Mouse (Mus musculus) cerebellum, adult (tissue): Measurements from ENCODE around the gene Nrp2.

Experiments
- ATAC-seq: cut with Nextera tagmentation; 2 replicates; pipeline ENCODE4 v1.9.2; 2017; ENCODE audit warnings: mild to moderate bottlenecking, moderate library complexity, mixed read lengths; ENCODE audit not compliant: insufficient number of reproducible peaks, low FRiP score, low TSS enrichment

The Nrp2 gene

DNA sequence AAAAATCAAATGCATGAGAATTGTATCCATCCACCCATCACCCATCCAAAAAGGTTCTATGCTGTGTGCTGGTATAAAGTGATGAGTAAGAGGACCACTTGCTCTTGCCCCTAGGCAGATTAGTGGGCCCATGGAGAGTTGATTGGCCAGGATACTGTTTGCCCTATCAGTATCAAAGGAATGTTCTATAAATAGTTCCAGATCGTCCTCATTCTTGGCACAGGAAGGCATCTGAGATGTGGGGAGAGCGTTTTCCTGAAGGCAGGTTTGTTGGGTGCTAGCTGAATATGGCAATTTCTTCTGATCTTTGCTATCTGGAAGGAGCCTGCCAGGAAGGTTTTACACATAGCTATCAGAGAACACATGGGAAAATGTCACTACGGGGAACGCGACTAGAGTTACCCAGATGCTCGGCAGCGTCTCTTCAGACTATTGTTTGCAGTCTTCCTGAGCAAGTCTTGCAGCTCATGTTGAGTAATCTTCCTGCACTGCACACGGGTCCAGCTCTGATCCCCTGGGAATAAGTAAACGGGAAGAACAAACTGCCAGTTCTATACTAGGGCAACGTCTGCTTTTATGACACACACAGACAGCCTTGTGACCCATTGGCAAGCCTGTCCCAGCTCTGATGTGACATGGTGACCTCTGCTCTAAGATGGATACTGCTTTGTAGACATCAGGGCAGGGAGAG lies 44.5 kb downstream of the Nrp2 start:
- no peak for ATAC-seq

DNA sequence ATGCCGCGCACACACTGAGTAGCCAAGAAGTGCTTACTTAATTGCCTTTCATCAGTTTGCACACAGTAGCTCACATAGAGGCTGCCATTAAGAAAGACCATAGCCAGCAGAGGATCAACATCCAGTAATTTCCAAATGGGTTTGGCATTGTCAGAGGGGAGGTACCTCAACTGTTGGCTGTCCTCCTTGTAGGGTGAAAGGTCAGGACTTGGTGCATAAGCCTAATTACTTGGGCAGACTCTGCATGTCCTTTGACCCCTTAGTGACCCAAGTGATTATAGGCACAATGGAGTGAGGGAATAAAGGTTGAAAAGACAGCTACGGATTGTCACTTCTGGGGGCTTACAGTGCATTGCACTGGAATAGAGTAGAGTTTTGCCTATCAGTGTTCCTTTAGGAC lies 45.3 kb downstream of the Nrp2 start:
- no peak for ATAC-seq

DNA sequence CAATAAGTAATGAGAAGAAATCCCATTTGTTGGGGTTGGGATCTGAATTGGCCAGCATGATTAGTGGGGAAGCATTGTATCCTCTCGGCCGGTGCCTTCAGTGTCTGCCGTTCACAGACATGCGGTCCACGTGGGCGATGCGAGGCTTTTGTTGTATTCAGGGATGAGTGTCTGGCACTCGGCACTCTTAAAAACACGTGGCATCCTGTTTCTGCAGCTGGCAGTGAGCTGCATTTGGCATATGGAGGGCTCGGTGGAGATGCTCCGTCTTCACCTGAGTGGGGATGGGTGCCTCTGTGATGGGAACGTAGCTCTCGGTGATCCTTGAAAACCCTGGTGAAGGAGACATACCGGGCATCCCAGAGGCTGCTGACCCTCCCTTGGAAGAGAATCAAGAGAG lies 46.6 kb downstream of the Nrp2 start:
- no peak for ATAC-seq

DNA sequence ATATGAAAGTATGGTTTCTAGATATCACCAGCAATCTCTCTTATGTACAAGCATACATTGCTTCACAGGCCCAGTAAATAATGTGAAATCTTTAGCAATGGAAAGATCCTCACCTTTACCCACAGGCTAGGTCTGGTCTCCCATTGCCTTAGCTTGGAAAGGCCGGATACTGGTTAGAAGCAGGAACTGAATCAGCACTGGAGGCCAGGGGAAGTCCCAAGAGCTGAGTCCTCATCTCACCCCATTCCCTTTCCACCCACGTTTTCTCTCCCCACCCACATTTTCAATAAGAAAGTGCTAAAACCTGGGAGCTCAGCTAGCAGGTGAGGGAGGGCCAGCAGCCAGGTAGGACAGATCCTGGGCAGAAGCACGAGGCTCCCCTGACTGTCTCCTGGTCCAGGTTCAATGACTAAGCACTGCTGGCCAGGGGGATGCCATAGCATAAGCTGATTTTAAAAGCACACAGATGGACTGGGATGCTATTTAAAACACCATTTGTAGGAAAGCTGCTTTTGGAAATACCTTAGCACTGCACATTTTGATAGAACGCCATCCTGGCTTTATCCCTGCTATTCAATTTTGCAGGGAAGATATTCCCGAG lies 47.4 kb downstream of the Nrp2 start:
- ATAC-seq, result peak; percentile 33; the same call in 1 of the 2 replicates

DNA sequence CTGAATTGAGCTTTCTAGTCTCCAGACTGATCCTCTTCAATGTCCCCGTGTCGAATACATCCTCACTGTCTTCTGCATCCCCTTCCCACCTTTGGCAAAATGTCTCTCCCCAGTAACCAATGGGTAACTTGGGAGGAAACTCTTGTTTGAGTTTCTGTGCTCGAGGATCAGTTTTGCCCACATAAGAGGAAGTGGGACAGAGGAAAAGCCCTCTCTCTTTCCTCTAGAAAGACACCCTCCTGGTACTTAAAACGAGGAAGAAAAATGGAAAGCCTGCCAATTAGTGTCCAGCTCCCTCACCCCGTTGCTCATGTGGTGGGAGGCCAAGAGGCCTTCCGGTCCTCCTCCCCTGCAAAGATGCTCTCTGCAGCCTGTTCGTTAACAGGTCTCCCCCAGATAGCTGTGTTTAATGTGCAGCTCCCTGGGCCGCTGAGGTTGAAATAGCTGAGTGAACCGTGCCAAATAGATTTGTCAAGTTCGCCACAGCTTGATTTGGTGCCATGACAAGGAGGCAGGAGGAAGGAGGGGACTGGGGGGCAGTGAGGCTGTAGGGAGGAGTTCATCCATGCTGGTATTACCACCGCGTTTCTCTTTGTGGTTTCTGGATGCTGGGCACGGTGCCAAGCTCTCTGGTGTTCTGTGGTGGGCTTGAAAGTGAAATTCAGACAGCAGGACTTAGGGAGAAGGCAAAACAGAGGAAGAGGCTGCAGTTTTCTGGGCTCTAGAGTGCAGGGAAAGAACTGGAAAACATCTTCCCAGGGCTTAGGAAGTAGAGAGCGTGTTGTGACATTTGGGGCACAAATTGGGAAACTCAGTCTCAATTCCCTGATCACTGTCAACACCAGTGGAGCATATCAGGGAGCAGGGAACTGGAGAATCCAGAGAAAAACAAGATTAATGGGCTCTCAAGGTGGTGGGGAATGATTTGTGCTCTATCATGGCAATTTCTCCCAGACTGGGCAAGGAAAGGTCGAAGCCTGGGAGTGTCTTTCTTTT lies 48.2 kb downstream of the Nrp2 start:
- peak; percentile 7; the same call in 1 of the 2 replicates for ATAC-seq

DNA sequence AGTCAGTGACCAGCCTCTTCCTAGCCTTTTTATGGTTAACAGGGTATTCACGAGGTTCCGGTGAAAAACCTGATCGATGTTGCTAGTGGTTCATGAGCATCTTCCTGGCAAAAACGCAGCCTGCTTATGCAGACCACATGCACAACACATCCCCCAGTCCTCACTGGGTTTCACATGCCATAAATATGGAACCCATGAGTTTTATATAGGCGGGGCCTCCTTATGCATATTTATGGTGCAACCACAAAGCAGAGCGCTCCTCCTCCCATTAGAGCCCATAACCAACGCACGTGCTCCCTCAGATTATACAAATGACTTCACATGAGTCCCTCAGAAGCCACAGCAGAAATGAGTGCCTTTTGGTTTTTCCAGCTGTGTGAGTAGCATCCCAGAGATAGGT lies 49.0 kb downstream of the Nrp2 start:
- no peak for ATAC-seq

DNA sequence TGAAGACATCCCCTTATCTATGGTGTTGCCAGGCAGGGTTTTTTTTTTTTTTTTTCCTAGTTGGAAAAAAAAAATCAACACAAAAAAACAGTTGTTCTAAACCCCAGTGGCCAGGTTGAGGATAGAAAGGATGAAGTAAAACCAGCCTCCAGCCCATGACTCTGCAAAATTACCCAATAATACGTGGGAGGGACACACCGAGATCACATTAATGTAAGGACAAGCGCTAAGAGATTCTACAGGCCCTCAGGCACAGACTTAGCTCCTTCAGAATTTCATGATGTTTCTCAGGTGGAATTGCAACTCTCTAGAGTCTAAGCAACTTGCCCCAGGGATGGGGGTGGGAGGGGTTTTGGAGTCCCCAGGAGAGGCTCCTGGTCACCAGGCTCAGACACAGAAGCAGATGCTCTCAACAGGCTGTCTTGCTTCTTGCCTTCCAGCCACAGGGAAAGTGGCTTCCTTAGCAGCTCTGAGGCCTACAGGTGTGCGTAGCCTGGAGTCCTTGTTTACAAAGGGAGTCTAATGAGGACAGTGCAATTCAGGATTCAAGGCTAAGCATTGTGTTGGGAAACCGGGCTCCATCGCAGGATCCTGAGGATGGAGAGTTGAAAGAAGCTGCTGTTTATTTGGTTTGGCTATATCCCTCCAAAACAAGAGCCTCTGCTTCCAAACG lies 49.7 kb downstream of the Nrp2 start:
- no peak for ATAC-seq

DNA sequence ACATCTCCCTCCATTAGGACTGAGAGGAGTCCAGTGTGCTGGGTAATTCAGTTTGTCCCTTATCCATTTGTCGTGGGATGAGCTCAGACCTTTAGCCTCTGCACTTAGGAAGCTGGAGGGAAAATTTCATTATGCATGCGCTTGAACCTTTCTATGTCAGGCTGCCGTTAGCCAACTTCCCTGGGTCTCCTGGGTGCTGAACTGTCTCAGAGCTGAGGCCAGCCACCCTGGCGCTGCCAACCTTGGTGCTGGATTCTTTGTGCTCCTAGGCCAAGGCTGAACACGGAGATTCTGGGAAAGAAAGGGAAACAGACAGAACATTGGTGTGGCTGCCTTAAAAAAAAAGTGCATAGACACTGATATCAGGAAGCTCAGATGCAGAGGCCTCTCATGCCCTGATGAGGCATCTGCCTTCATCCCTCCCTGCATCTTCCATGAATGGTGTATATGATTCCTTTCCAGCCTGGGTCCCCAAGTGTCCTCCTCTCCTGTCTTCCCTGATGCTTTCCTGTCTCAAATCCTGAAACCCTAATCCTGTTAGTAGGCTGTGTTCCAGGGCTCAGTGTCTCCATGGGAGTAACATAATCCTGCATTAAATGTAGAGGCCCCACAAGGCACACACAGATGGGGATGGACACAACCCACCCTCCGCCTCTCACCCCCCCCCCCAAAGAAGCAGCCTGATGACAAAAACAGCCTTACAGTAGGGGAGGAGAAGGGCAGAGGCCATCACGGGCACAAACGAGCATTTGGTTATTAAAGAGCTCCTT lies 51.2 kb downstream of the Nrp2 start:
- no peak for ATAC-seq

DNA sequence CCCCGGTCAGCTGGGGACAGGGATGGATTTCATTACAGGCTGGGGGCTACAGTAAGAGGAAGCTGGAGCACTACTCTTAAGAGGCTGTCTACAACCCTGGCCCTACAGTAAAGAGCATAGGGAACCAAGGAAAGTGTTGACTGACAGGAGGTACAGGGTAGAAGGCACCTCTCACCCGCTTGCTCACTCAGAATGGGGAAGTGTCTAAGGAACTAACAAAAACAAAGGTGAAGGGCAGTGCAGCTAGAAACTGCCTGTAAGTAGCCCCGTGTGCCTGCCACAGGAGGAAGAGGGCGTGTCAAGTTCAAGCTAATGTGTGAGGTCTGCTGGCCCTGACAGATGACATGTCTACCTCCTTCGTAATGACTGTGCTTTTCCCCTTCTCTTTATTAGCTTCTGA lies 57.0 kb downstream of the Nrp2 start:
- ATAC-seq, result no peak

DNA sequence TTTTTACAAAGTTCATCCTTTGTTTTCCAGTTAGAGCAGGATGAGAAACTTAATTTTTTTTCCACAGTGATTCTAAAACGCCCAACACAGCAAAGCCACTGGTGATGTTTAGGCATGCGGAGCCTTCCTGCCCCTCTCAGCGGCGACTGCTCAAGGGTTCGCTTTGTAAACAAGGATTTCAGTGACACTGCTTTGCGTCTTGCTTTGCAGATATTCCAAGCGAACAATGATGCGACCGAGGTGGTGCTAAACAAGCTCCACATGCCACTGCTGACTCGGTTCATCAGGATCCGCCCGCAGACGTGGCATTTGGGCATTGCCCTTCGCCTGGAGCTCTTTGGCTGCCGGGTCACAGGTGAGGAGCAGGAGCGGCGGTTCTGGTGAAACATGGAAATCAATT lies 57.5 kb downstream of the Nrp2 start:
- ATAC-seq, result no peak

DNA sequence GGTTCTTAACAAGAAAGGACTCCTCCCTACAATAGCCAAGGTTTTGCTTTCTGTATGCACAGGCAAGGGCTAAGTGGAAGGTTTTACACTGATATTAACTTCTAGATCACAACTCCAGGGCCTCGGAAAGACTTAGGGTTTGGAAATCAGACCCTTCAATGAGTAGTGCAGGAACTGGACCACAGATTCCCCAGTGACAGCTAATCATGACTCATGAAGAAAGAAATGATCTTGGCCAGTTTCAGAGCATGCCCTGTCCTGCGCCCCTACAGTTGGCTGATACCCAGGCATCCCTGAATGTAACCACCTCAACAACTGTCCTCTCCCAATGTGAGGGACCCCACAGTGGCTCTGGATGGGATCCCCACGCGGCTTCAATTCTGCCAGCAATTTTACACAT lies 60.7 kb downstream of the Nrp2 start:
- ATAC-seq, result no peak

DNA sequence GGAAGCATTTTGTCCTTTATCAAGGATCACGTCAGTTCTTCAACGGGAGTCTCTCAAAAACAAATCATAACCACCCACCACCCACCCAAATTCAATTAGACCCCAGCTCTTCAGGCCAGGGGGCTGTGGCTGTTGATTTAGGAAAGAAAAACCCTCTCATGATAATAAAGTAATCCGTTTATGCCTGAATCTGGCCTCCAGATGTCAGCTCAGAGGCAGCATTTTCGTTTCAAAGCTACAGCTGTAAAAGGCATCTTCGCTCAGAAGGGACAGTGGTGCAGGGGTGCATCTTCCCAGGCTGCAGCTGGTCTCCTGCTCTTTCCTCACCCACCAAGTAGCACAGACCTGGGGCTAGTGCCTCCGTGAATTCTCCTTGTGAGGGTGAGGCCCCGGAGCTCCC lies 62.1 kb downstream of the Nrp2 start:
- ATAC-seq, result no peak

DNA sequence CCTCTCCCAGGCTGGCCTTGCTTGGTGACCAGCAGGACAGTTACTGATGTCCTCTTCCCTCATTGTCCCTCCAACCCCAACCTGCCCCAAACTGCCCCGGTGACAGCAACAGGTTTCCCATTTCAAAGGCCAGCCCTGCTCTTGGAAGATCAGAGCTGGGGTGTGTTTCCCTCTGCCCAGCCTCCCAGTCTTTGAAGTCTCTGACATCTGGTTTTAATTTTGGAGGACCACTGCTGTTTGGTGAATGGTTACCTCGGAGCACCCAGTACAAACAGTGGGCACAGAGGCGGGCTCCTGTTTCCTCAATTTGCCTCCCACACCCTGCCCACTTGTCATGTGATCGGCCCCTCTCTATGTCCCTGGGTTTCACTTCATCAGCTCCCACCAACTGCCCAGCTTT lies 63.7 kb downstream of the Nrp2 start:
- ATAC-seq, result no peak

DNA sequence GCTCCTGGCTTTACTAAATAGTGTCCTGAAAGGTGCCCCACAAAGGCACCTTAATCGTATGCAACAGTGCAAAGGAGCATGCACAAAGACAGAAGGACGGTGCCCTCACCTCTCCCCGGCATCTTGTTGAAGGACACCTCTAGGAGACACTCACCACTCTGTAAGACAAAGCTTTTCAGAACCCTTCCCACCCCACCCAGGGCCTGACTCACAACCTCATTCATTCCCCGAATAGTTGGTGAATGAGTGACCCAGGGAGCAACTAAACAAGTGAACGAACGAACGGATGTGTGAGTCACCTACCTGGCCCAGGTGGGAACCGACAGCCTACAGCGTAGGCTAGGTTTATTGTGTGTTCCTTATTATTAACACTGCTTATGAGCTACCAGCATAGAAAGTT lies 64.5 kb downstream of the Nrp2 start:
- ATAC-seq, result no peak

DNA sequence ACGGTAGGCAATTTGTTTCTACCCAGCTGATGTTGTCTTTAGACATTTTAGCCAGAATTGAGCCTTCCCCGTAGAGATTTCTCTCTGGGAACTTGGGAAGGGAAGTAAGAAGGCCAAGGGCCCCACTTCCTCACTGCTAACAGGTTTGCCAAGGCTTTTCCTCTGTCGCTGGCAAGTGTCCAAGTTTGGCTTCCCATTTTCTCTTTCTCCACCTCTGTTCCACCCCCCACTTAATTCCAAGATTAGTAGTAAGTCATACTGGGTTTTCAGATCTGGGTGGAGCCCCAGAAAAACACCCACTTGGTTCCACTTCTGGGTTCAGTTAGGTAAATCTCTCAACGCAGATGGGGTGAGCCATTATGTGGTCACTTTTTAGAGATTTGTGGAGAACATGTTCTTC lies 67.5 kb downstream of the Nrp2 start:
- ATAC-seq, result no peak

DNA sequence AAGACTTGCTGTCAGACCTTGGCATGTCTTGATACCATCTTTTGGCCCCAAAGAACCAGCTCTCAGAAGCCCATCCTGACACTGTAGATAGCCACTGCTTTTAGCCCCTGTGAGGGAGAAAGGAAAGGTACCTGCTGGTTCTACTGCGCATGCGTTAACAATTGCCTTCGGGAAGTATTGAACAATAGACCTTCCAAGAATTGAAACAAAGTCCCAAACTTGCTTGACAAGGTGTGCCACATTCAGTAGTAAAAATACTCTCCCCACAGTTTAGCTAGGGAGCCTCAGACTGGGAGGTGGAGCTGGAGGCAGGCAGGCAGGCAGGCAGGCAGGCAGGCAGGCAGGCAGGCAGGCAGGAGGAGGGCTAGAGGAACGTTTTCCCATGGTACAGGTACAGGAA lies 69.3 kb downstream of the Nrp2 start:
- no peak for ATAC-seq

DNA sequence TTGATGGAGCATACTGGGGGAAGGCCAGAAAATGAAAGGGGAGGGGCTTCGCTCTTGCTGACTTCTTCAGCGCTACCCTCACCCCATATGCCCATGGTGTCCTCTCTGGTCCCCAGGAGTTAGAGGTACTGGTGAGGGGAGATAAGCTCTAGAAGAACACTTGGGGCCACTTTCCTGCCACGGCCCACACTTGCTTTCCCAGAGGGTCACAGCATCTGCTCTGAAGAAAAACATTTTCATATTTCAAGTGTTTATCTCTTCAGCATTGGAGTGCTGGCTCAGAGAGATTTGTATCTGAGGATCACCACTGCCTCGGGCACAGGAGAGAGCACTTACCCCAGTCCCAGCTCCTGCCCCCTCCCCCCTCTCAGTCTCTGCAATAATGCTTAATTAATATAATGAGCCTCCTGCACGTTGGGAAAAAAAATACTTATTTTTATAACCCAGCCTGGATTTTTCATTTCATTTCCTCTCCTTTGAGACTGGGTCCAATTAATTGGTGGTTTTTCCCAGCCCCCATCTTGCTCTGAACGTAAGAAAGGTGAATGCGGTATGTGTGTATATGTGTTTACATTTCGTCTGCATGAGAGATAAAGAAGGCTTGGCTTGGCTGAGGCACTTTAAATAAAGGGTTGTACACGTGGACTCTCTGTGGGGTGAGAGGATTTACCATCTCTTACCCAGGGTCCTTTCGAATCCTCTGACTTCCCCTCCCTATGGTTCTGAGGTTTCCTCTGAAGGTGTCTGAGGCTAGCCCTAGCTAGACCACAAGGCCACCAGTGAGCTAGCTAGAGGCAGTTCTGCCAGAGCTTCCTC lies 70.2 kb downstream of the Nrp2 start:
- ATAC-seq, result no peak

DNA sequence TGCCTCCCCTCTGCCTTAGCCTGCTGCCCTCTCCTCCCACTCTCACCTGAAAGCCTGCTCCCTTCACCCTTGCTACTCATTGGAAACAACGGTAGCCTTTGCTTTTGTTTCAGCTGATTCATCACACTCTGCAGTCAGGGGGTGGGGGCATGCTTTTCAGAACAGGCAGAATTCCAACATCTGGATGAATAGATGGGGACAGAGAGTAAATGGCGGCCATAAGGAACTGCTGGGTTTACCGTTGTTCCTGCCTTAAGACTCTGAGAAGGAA lies 70.8 kb downstream of the Nrp2 start:
- no peak for ATAC-seq
